Mouse (Mus musculus): ENCODE results near the gene Lig1.
A peak's percentile ranks its signal among the peaks of the same experiment; 100 is the strongest.
"Not testable (repeated sequence)": the region's sequence is repeated elsewhere in the genome, so short reads cannot be mapped to it uniquely, and the experiment has no call there.

Gene Lig1

DNA sequence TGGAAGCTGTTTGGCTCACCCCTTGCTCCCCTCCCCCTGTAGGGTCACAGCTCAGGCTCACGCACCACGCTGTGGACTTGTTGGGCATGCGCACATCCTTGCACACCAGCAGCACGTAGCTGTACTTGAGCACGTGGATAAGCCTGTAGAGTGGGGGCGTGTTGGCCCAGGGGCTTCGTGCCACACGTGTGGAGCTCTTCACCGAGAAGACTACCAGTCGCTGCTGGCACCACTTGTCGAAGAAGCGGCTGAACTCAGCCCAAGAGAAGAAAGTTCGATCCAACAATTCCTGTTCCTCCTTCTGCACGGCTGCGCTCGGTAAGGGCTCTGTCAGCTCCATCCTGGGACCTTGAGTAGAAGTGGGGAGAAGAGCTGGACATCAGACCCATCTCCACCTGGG lies at the start of gene Lig1:
Gene Lig1 (plus strand): TSS at position 203 of the 400 bp plus-strand sequence.
- DNase-seq (ENCODE audit: low spot score): no peak

DNA sequence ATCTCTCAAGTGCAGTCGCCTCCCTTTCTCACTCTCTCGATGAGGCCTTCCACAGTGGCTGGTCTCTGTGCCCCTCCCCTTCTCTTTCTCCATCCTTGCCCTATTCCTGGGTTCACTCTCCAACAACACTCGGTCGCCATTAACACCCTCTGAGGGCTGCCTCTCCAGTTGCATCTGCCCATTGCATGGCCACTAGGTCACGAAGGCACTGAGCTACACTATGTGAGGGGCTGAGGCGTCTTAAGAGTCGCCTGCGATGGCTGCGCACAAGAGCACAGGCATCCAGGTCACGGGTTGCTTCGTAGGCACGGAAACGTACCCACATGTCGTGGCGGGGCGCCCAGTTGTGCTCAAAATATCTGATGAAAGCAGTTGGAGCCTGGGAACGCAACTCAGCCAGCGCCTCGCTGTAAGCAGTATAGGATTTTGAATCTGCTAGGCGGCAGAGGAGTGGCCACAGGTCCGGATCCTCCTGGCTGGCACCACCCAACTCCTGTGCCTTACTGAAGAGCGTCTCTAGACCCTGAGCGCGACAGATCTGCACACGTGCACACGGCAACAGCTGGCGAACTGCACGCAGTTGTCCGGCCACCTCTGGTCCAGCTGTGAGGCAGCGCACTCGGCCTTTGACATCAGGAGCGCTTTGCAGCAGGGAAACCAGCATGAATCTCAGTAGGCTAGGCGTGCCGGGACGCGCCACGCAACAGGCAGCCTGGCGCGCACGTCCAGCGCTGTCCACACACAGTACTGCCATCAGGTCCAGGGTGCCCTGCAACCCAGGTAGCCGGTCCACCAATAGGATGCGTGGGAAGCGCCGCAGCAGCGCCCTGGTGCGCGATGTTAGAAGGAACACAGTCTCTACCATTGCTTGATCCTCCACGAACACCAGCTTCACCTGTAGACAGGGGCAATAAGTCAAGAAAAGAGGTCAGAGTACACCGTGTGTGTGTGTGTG lies 16.1 kb upstream of the Lig1 start:
- no peak for DNase-seq (ENCODE audit: low spot score)

DNA sequence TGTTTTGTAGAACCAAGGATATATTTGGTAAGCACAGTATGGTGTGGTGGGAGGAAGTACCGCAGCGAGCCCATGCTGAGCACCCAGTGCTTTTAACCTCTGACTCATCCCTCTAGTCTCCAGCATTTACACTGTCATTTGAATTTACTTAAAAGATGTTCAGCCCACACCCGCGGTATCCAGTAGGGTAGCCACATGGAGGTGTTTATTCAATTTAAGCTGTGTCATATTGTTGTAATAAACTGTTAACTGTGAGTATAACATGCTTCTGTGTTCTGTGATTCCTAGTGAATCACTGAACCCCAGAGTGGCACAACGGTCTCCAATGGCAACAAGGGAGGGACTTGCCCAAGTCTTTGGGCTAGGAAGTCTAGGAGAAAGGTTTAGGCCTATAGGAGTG lies 13.2 kb upstream of the Lig1 start:
- no peak for DNase-seq (ENCODE audit: low spot score)

DNA sequence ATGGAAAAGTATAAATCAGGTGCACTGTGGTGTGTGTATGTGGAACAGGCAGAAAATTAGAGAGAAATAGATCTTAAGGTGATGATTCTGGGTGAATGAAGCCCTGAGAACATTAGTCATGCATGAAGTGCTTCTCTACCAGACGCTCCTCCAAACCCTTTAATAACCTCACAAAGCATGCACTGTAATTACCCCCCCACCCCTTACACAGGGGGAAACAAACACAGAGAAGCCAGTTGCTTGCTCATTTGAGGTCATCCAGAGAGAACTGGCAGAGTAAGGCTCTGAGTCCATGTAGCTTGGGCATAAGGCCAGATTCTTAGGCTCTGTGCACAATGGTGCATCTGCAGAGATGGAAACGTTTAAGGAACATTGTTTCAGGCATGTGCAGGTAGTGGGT lies 12.7 kb upstream of the Lig1 start:
- no peak for DNase-seq (ENCODE audit: low spot score)

DNA sequence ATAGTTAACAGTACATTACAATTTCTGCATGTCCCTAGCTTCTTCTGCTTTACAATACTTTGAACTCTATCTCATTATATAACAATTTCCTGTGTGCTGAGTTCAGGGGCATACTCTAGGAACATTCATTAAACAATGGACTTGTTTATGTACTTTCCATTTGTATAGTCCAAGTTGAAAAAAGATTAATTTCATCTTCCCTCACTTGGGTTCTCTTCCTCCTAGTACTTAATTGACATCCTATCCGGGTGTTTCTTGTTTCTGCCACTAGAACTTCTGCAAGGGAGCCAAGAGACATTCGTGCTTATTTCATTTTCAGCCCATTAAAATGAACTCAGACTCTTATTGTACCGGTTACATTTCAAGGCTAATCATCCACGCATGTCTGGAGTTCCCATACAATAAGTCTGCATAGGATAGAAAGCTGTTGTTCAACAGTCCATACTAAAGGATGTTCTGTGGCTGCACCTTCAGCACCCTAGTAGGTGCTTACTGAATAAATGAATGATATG lies 8.3 kb upstream of the Lig1 start:
- no peak for DNase-seq (ENCODE audit: low spot score)

DNA sequence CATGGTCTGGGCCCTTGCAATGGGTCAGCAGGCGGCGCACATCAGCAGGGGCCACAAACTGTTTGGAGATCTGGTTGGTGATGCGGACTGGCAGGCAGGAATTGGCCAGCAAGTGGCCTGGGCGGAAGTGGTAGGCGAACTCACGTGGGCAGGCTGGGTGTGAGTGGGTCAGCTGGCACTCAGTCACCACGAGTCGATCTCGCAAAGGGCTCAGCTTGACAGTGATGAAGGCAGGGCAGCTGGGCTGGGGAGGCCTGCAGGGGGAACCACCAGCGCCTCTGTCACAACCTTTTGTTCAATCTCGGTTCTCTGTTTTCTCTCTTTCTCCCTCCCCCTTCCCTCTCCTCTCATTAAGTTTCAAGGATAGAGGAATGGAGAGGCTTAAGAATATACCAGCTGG lies 7.7 kb upstream of the Lig1 start:
- DNase-seq (ENCODE audit: low spot score): no peak

DNA sequence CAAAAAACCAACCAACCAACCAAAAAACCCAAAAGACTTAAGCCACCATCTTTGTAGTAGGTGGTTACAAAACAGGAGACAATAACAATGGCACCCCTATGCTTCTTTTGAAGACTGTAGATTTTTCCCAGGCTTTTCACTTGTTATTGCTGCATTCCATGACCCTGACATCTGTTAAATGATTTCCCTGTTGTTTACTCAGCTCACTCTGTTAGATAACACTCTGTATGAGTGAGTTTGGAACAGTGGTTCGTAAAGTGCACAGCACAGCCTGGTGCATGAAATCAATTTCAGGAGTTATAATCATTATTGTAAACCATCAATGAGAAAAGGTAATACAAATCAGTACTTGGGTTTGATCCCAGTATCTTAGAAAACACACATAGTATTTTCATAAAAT lies 5.4 kb upstream of the Lig1 start:
- DNase-seq (ENCODE audit: low spot score): no peak

DNA sequence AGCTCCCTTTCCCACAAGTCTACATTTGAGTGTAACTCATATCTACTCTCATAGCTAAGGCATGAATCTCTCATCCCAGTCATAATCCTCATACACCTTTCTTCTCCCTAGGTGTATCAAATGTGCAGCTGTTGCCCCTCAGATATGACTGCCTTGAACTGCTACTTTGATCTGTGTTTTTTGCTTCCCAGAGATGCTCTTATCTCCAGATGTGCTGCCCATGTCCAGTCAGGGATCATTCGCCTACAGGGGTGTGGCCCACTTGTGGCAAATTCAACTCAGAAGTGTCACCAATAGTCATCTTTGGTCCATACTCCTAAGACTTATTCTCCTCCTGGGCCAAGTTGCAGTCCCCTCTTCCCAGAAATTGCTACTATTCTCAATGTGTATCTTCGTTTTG lies 750 bp downstream of the Lig1 start:
- peak; percentile 47 for DNase-seq (ENCODE audit: low spot score)

DNA sequence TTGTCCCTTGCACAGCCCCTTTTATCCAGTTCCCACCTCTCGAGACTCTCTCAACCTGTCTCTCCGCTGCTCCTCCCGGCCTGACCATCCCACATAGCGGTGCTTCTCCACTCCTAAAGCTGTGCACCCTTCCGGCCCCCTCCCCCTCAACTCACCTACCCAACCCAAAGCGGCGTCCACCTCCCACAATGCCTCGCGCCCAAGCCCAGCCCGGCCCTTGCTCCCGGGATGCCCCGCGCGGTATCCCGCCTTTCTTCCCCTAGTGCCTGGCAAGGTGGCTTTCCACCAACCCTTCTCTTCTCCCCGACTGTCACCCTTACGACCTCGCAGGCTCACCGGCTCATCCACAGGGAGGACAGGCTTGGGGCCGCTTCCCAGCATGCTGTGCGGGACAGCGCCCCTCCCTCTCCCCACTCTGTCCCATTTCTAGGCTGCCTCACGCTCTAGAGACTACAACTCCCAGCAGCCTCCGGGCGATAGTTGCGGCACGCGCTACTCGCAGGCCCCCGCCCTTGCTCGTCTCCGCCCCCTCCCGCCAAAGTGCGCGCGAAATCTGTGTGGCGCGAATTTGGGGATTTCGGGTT lies 1.3 kb downstream of the Lig1 start, which contains the start of gene Zswim9:
Gene Zswim9 (minus strand): TSS at position 414 of the 584 bp plus-strand sequence.
- DNase-seq (ENCODE audit: low spot score): peak; percentile 89

DNA sequence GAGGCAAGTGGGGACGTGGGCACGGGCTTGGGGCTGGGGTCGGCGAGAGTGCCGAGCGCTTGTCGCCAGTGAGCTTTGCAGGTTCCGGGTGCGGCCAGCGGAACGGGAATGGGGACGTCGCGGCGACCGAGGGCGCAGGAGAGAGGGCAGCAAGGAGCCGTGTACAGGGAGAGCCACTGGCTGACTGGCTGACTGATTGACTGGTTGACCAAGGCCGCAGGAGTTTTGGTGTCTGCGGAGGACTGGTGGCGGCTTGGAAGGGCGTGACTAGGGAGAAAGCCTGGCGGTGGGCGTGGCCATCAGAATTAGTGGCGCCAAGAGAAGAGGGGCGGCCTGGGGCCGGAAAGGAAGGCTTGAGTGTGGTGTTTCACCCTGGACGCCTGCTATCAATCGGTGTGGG lies 1.9 kb downstream of the Lig1 start:
- not testable (repeated sequence) for DNase-seq (ENCODE audit: low spot score)

DNA sequence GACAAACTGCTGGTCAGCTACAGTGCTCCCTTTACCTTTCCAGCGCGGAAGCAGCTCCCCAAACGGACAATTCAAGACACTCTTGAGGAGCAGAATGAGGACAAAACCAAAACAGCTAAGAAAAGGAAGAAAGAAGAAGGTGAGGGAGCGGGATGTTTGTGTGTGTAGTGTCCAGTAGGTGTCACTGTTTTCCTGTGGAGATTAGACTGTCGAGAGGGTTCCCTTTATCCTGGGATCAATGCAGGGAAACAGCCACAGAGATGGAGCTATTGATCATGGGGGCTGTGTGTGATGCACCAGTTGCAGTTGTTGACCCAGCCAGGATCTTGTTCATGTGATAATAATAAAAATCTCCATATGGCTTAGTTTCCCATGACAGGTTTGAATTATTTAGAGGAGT lies 11.5 kb downstream of the Lig1 start:
- DNase-seq (ENCODE audit: low spot score): no peak

DNA sequence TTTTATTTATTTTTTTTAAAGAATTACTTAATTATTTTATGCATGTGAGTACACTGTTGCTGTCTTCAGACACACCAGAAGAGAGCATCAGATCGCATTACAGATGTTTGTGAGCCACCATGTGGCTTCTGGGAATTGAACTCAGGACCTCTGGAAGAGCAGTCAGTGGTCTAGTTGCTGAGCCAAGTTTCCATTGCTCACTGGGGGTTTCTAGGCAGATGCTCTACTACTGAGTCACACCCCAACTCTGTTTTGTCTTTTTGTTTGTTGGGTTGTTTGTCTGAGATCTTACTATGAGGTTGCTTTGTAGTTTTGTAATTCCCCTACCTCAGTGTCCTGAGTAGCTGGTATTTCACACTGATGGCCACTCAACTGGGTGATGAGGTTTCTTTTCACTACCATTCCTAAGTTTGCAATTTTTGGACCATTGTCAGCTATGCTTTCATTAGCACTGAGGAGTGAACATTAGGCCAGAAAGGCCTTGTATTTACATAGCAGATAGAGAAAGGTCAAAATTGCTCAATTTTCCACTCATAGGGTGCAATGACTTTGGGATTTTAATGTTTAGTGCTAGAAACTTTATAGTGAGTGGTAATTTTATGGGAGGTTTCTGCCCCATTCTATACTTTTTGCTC lies 13.1 kb downstream of the Lig1 start:
- DNase-seq (ENCODE audit: low spot score): no peak

DNA sequence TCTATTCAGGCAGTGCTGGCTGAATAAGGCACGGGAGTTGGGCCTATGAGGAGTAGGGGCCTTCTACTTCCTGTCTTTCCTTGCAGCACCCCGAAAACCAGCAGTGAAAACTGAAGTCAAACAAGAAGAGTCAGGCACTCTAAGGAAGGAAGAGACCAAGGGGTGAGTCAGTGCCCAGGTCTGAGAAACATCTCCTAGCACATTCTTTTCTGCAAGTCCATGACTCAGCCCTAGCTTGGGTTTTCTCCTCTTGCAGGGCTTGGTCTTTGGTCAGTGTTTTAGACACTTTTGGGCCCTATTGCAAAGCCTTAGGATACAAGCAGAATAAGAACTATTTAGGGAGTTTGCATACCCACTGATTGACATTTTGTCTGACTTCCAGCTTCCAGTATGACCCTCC lies 14.3 kb downstream of the Lig1 start:
- no peak for DNase-seq (ENCODE audit: low spot score)

DNA sequence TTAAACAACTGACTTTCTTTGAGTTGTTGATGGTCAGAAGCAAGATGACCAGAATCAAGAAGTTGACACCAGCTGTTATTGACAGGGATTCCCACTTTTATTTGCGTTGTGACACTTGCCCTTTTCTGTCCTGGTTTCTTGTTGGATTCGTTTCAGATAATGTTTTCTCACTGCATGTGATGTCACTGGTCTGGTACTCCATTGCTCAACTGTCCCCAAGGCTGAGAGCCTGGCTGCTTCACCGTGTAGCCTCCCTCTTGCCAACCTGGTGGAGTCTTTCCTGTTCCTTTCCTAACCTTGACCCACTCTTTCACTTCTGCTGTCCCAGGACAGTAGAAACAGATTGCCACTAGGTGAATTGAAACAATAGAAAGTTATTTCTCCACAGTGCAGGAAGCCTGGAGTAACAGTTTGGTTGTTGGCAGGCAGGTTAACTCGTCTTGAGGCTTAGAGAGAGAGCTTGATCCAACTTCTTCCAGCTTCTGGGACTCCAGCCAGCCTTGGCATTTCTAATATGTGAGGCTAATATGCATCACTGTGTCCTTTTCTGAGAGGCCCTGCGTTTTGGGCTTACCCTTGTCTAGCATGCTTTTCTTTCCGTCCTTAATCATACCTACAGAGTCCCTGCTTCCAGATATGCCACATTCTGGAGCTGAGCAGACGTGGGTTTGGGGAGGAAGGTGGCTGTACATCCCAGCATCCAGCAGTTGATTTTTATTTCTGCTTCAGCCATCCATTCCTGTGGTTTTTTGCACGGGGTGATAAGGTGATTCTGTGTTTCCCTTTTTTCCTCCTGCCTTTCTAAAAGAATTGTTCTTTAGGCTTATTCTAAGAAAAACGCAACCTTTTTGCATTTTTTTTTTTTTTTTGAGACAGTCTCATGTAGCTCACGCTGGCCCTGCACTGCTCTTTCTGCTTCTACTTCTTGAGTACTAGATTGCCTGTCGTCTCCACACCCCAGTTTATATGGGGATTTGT lies 17.1 kb downstream of the Lig1 start:
- no peak for DNase-seq (ENCODE audit: low spot score)

DNA sequence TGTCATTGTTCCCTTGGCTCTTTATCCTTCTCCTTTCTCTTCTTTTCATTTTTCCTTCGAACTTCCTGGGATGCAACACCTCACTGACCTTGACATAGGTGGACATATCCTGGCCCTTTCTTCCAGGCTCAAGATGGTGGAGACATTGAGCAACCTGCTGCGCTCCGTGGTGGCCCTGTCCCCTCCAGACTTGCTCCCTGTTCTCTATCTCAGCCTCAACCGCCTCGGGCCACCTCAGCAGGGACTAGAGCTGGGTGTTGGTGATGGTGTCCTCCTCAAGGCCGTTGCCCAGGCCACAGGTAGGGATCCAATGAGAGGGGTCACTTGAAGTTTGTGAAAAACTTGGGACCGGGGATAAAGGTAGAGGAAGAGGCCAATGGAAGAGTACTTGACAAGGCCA lies 18.2 kb downstream of the Lig1 start:
- DNase-seq (ENCODE audit: low spot score): no peak

DNA sequence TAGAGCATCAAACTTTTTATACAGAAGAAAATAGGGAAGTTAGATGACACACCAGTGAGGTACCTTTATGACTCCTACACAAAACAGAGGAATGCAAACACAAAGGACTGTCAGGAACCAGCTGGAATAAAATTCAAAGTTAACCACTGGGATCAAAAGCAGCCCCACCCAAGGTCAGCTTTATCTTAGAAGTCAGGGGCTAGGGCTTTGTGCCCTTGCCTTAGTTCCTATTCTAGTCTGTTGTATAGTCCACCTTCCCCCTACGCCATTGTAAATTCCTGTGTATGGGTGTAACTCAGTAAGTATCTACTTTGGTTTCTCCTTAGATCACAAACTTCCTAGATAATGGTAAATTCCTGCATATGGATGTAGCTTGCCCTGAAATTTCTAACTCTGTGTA lies 20.6 kb downstream of the Lig1 start:
- no peak for DNase-seq (ENCODE audit: low spot score)

DNA sequence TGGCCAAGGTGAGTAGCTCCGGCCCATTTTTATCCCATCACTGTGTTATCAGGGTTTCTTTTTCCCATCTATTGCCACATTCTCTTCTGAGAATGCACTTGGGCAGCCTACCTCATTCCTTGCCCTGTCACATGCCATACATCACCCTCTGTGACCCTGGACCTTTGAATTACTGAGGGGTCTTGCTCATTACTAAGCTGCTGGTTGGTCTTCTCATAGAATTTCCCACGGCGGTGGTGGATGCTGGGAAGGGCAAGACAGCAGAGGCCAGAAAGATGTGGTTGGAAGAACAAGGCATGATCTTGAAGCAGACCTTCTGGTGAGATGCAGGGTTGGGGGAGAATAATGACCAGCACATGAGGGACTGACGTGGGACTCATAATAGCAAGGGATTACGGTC lies 21.7 kb downstream of the Lig1 start:
- DNase-seq (ENCODE audit: low spot score): no peak

DNA sequence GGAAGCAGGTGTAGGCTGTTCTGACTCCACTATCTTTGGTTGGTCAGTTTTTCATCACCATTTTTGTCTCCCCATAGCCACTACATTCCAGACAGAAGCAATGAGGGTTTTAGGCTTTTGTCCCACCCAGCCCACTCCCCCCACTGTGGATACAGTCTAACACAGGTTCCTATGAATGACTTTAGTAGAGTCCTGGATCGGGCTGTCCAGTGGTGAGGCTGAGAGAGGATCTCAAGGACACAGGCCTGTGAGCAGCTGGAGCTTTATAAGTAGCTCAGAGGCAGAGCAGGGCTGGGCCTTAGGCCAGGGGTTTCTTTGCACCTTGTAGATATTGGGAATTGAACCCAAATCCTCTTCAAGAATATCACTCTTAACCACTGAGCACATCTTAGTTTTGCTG lies 24.6 kb downstream of the Lig1 start:
- no peak for DNase-seq (ENCODE audit: low spot score)

DNA sequence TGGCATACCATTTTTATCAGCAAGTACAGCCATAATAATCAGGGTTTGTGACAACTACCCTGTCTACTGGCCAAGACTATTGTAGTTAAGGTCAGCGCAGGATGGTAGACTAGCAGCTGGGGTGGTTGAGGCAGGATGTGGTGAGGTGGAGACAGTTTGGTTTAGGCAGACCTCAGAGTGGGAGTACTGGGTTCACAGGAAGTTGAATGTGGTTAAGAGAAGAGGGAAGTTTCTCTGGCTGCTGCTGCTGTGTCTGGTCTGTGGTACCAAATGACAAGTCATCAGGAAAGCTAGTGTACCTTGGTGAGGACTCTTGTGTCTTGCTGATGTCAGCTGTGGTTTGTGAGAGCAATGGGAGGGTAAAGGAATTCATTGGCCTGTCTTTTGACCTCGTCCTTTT lies 25.7 kb downstream of the Lig1 start:
- DNase-seq (ENCODE audit: low spot score): no peak

DNA sequence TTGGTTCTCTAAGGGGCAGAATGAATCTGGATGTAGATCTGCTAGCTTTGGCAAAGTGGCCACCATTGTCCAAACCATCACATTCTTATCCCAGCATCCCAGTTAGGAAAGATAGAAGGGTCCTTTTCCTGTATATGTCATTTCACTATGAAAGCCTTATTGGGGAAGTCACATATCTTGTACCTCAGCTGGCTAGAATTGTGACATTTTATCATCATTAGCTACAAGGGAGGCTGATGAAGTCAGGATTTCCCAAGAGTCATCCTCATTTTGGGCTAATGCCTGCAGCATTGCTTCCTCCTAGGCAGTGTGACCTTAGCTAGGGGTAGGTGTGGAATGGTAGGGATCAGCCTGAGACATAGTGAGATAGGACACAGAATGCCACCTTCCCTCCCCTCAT lies 26.3 kb downstream of the Lig1 start:
- no peak for DNase-seq (ENCODE audit: low spot score)

DNA sequence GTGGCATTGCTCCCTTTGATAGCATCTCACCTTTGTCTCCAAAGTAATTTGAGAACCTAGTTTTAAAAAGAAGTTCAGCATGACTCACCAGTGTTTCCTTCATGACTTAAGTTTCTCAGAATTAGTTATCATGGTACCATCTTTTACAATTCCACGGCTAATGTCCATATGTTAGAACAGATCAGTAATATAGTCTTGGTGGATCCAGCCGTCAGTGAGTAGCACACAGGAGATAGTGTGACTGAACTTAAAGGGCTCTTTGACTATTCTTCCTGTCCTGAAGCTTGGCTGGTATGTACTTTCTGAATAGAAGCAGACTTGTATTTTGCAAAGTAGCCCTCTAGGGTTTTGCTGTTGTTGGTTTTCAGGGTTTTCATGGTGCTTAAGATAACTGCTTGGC lies 32.3 kb downstream of the Lig1 start:
- DNase-seq (ENCODE audit: low spot score): peak; percentile 49
